Mouse (Mus musculus) liver, embryonic 14.5 days (tissue): ENCODE results near the gene Sgms1. TPM values are rescaled to one million over a fixed set of nuclear protein-coding genes. Genes with fewer than 3 reads are reported as not detected.

Experiments used
- ATAC-seq: fragments of 200-750 bp; cut with Nextera tagmentation; 2 replicates; pipeline ENCODE4 v1.8.0; 2017; ENCODE audit warnings: moderate number of reproducible peaks, mild to moderate bottlenecking, moderate library complexity; ENCODE audit not compliant: insufficient read depth
- DNase-seq, 3 experiments: peaks; one replicate each; pipeline ENCODE4 v3.0.0-alpha.2; 2012 to 2013; ENCODE audit warnings: low read depth in 3 of 3, low spot score in 3 of 3
- H3K27ac ChIP-seq: fragments of 300-500 bp; sonication (generic); 2 replicates; pipeline ENCODE4 v1.5.1; 2014; ENCODE audit warnings: moderate library complexity, mild to moderate bottlenecking, control low read depth, inconsistent platforms
- H3K27me3 ChIP-seq: fragments of 300-500 bp; sonication (generic); 2 replicates; pipeline ENCODE4 v1.6.1; 2014; ENCODE audit warnings: mild to moderate bottlenecking, low read length, moderate library complexity; ENCODE audit not compliant: control insufficient read depth, insufficient read depth
- H3K36me3 ChIP-seq: fragments of 300-500 bp; sonication (generic); replicated peaks from 2 replicates; pipeline ENCODE4 v1.6.1; 2014; ENCODE audit warnings: low read depth; ENCODE audit not compliant: control insufficient read depth, insufficient read depth
- H3K4me1 ChIP-seq, 2 experiments: fragments of 200-500 bp in 1 of 2; fragments of 300-500 bp in 1 of 2; sonication (generic) in 1 of 2; replicated peaks; 2 replicates each; pipeline ENCODE4 v1.6.1; 2012 to 2014; ENCODE audit warnings: antibody characterized with exemption in 1 of 2, inconsistent platforms in 1 of 2, low read length in 1 of 2; ENCODE audit not compliant: control insufficient read depth in 2 of 2, insufficient read depth in 2 of 2
- H3K4me2 ChIP-seq: fragments of 300-500 bp; sonication (generic); 2 replicates; pipeline ENCODE4 v1.6.1; 2014; ENCODE audit warnings: low read depth, mild to moderate bottlenecking, control low read depth, moderate library complexity
- H3K4me3 ChIP-seq, 2 experiments: fragments of 200-500 bp in 1 of 2; fragments of 300-500 bp in 1 of 2; sonication (generic) in 1 of 2; 2 replicates each; pipeline ENCODE4 v1.5.1; 2012 to 2014; ENCODE audit warnings: low read depth in 2 of 2, low read length in 2 of 2, mild to moderate bottlenecking in 2 of 2, control low read depth in 1 of 2, inconsistent platforms in 1 of 2, moderate library complexity in 1 of 2; ENCODE audit not compliant: insufficient read depth in 1 of 2
- H3K9ac ChIP-seq: fragments of 300-500 bp; sonication (generic); replicated peaks from 2 replicates; pipeline ENCODE4 v1.6.1; 2014; ENCODE audit warnings: mild to moderate bottlenecking, control low read depth, moderate library complexity
- H3K9me3 ChIP-seq: fragments of 300-500 bp; sonication (generic); 2 replicates; pipeline ENCODE4 v1.6.1; 2016; ENCODE audit warnings: low read length, mixed read lengths; ENCODE audit not compliant: control insufficient read depth
- CTCF ChIP-seq: IDR thresholded peaks from 2 replicates; pipeline ENCODE4 v1.5.1; 2016; ENCODE audit warnings: antibody characterized with exemption, low read depth, control low read depth
- EP300 ChIP-seq: IDR thresholded peaks from 2 replicates; pipeline ENCODE4 v1.6.1; 2016; ENCODE audit warnings: antibody characterized with exemption, low read depth
- WGBS: fragments of 180-500 bp; shearing (Covaris S2); extraction: QIAGEN DNeasy Blood & Tissue Kit; methylation state at CpG from one replicate; pipeline ENCODE4 v1.1.7; 2014; ENCODE audit not compliant: insufficient replicate concordance; 5-methylcytosine and 5-hydroxymethylcytosine counted together
- polyA plus RNA-seq, 2 experiments: library from polyadenylated mRNA; depleted of rRNA in 1 of 2; stranded (reverse) in 1 of 2; unstranded in 1 of 2; fragments of >200 nt; fragmentation: Nextera tagmentation in 1 of 2; extraction: Ambion mirVana in 1 of 2; gene quantifications; 2 replicates each; pipeline versions ENCODE4 v1.2.1 to v1.2.3; 2012 to 2014

Gene Sgms1
- polyA plus RNA-seq, 2 experiments: 17.3 to 19.2 TPM

GRCm38 (mm10) chr19:32249181-32250130 is 140.1 kb downstream of the Sgms1 start:
- H3K36me3 ChIP-seq: no peaks in the 10 kb centered on the region
- peaks cover 27 to 30% of the 10 kb centered on the region in 2 experiments for H3K4me1 ChIP-seq
- no peaks in the 10 kb centered on the region for H3K27me3 ChIP-seq
- no peak overlapping the region for H3K4me3 ChIP-seq
- DNase-seq (no peak), ATAC-seq (no peak)
- no peak overlapping the region for H3K4me2 ChIP-seq
- H3K9ac ChIP-seq: no peak overlapping the region
- no peaks in the 10 kb centered on the region for H3K9me3 ChIP-seq
- WGBS: 57% methylated on average over 5 of the region's 5 CpGs
- TF ChIP-seq CTCF (no peak), EP300 (no peak)
- H3K27ac ChIP-seq: no peak overlapping the region; the same call in 1 of the 2 replicates

- no peak for ATAC-seq
- no peak for TF ChIP-seq CTCF
- TF ChIP-seq EP300: no peak
- H3K4me2 ChIP-seq: no peak overlapping the region
- H3K36me3 ChIP-seq: no peaks in the 10 kb centered on the region
- H3K4me3 ChIP-seq: no peak overlapping the region
- H3K9me3 ChIP-seq: no peaks in the 10 kb centered on the region
- H3K27me3 ChIP-seq: no peaks in the 10 kb centered on the region
- H3K9ac ChIP-seq: no peak overlapping the region; the same call in 1 of the 2 replicates
- WGBS: 33% methylated on average over 4 of the region's 4 CpGs
- no peak for DNase-seq
- H3K4me1 ChIP-seq: peaks cover 23 to 35% of the 10 kb centered on the region in 2 experiments
- H3K27ac ChIP-seq: no peak overlapping the region
Observed at GRCm38 (mm10) chr19:32244881-32245280, 144.6 kb downstream of the Sgms1 start.

DNA sequence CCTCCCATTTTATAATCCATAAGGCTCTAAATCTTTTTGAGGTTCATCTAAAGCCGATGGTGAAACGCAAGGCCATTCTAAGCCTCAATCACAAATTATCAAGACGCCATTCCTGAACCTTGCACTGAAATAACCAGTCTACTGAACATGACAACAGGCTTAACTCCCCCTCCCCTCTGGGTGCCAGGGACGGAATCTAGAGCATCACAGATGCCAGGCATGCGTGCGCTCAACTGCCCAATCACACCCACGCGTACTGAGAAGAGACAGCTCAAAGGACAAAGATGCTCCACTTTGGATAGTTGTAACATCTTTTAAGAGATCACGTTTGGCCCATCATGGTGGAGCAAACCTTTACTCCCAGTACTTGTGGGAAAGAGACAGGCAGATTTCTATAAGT is 146.3 kb downstream of the Sgms1 start:
- no peak for DNase-seq
- H3K36me3 ChIP-seq: no peaks in the 10 kb centered on the region
- no peaks in the 10 kb centered on the region for H3K9me3 ChIP-seq
- H3K4me3 ChIP-seq: no peak overlapping the region
- 89% methylated on average over 9 of the region's 9 CpGs for WGBS
- H3K4me2 ChIP-seq: no peak overlapping the region
- H3K27ac ChIP-seq: no peak overlapping the region
- peaks cover 32 to 40% of the 10 kb centered on the region in 2 experiments for H3K4me1 ChIP-seq
- ATAC-seq: no peak
- no peak overlapping the region for H3K9ac ChIP-seq
- H3K27me3 ChIP-seq: no peaks in the 10 kb centered on the region
- TF ChIP-seq CTCF (no peak), EP300 (no peak)

DNA sequence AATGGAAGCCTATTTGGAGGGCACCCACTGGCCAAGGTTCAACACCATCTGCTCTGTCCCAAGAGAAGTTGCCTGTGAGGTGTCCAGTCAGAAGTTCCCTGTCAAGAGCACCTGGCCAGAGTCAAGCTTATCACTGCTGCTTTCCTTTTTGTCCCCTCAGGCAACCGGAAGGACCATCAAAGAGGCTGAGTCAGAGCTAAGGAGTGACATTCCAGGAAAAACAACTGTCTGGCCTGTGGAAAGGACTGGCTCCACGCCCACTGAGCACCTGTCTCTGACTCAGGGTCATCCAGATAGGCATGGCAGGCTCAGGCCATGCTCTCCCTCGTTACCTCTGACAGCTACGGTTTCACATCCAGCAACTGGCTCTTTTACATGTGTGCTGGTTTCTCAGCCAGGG is 147.4 kb downstream of the Sgms1 start:
- no peak for TF ChIP-seq CTCF
- TF ChIP-seq EP300: no peak
- ATAC-seq (no peak), DNase-seq (no peak)
- H3K4me1 ChIP-seq: peaks cover 32 to 47% of the 10 kb centered on the region in 2 experiments
- no peaks in the 10 kb centered on the region for H3K36me3 ChIP-seq
- H3K9ac ChIP-seq: no peak overlapping the region
- H3K27ac ChIP-seq: no peak overlapping the region
- no peak overlapping the region for H3K4me3 ChIP-seq
- H3K4me2 ChIP-seq: no peak overlapping the region
- no peaks in the 10 kb centered on the region for H3K27me3 ChIP-seq
- 57% methylated on average over 4 of the region's 4 CpGs for WGBS
- no peaks in the 10 kb centered on the region for H3K9me3 ChIP-seq

DNA sequence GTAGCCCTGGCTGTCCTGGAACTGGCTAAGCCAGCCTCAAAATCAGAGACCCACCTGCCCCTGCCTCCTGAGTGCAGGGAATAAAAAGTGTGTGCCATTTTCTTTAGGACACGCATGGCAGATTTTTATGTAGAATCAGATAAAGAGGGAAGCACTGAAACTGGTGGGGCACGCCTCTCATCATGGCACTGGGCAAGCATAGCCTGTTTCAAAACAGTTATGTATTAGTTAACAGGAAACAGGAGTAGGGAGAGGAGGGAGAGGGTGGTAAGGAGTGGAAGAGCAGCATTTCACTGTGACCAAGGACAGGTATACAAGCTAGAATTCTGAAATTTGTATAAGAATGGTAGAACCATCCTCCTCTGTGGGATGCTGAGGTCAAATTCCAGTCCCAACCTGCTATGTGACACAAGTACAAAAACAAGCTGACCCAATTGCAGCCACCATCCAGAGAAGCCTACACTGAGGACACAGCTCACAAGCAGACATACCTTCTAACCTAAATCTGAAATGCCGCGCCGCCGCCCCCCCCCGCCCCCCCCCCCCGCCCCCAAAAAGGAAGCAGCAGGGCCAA is 149.0 kb downstream of the Sgms1 start:
- peaks cover 1% of the 10 kb centered on the region for H3K36me3 ChIP-seq
- H3K27ac ChIP-seq: peak overlapping the region; percentile 99
- H3K4me1 ChIP-seq: peaks cover 40 to 54% of the 10 kb centered on the region in 2 experiments
- no peaks in the 10 kb centered on the region for H3K9me3 ChIP-seq
- ATAC-seq (peak; percentile 50; the same call in 1 of the 2 replicates), DNase-seq (no peak)
- 21% methylated on average over 8 of the region's 8 CpGs for WGBS
- no peaks in the 10 kb centered on the region for H3K27me3 ChIP-seq
- H3K4me2 ChIP-seq: peak overlapping the region; percentile 89
- TF ChIP-seq CTCF: no peak
- no peak for TF ChIP-seq EP300
- peak overlapping the region; percentile 41 for H3K9ac ChIP-seq
- H3K4me3 ChIP-seq: no peak overlapping the region; a peak in 1 of 4 replicates
